Mouse (Mus musculus) midbrain, embryonic 11.5 days (tissue): Measurements from ENCODE around the gene Qrfp. TPM values are rescaled to one million over a fixed set of nuclear protein-coding genes. Genes with fewer than 3 reads are reported as not detected.
A peak's percentile ranks its signal among the peaks of the same experiment; 100 is the strongest.

Source experiments
- ATAC-seq: fragments of 200-750 bp; cut with Nextera tagmentation; 2 replicates; pipeline ENCODE4 v1.8.0; 2017; ENCODE audit warnings: moderate TSS enrichment, moderate library complexity; ENCODE audit not compliant: low FRiP score
- DNase-seq: peaks from one replicate; pipeline ENCODE4 v3.0.0; 2015; ENCODE audit warnings: low spot score; ENCODE audit errors: missing footprints
- H3K27ac ChIP-seq: fragments of 300-500 bp; sonication (generic); 2 replicates; pipeline ENCODE4 v1.5.1; 2014; ENCODE audit warnings: low read depth, low read length
- H3K27me3 ChIP-seq: fragments of 300-500 bp; sonication (generic); 2 replicates; pipeline ENCODE4 v1.6.1; 2014; ENCODE audit warnings: mild to moderate bottlenecking, low read length, moderate library complexity, mixed read lengths; ENCODE audit not compliant: control insufficient read depth, insufficient read depth
- H3K36me3 ChIP-seq: fragments of 300-500 bp; sonication (generic); 2 replicates; pipeline ENCODE4 v1.6.1; 2014; ENCODE audit warnings: mild to moderate bottlenecking, low read length, moderate library complexity, mixed read lengths; ENCODE audit not compliant: control insufficient read depth, insufficient read depth
- H3K4me1 ChIP-seq: fragments of 300-500 bp; sonication (generic); 2 replicates; pipeline ENCODE4 v1.6.1; 2014; ENCODE audit warnings: low read length; ENCODE audit not compliant: control insufficient read depth, insufficient read depth
- H3K4me2 ChIP-seq: fragments of 300-500 bp; sonication (generic); 2 replicates; pipeline ENCODE4 v1.6.1; 2014; ENCODE audit warnings: mild to moderate bottlenecking, moderate library complexity
- H3K4me3 ChIP-seq: fragments of 300-500 bp; sonication (generic); 2 replicates; pipeline ENCODE4 v1.5.1; 2014; ENCODE audit warnings: low read depth, low read length
- H3K9ac ChIP-seq: fragments of 300-500 bp; sonication (generic); 2 replicates; pipeline ENCODE4 v1.6.1; 2014; ENCODE audit warnings: low read length
- H3K9me3 ChIP-seq: fragments of 300-500 bp; sonication (generic); 2 replicates; pipeline ENCODE4 v1.6.1; 2016; ENCODE audit warnings: low read length; ENCODE audit not compliant: control insufficient read depth
- WGBS: fragments of 180-500 bp; shearing (Covaris S2); extraction: QIAGEN DNeasy Blood & Tissue Kit; methylation state at CpG from one replicate; pipeline ENCODE4 v1.1.7; 2014; 5-methylcytosine and 5-hydroxymethylcytosine counted together
- polyA plus RNA-seq: library from polyadenylated mRNA; unstranded; fragments of >200 nt; fragmentation: Nextera tagmentation; extraction: Ambion mirVana; gene quantifications from 2 replicates; pipeline ENCODE4 v1.2.1, GENCODE M21; 2014

The Qrfp gene
- polyA plus RNA-seq, 1 experiment from 2014 or later: 0.11 TPM

GRCm38 (mm10) chr2:31788227-31788626 lies 22.2 kb downstream of the Qrfp start:
- Histone ChIP-seq H3K4me3 (no peak overlapping the region), H3K27me3 (no peaks in the 10 kb centered on the region), H3K27ac (no peak overlapping the region), H3K36me3 (peaks cover 26% of the 10 kb centered on the region), H3K4me1 (no peaks in the 10 kb centered on the region), H3K4me2 (no peak overlapping the region), H3K9ac (no peak overlapping the region), H3K9me3 (no peaks in the 10 kb centered on the region)
- 85% methylated on average over 3 of the region's 3 CpGs for WGBS
- ATAC-seq: no peak
- DNase-seq: no peak

- Histone ChIP-seq H3K4me3 (no peak overlapping the region), H3K4me2 (no peak overlapping the region), H3K9me3 (no peaks in the 10 kb centered on the region), H3K36me3 (peaks cover 19% of the 10 kb centered on the region), H3K9ac (no peak overlapping the region), H3K27ac (no peak overlapping the region), H3K4me1 (no peaks in the 10 kb centered on the region), H3K27me3 (no peaks in the 10 kb centered on the region)
- ATAC-seq: no peak
- 22% methylated on average over 7 of the region's 7 CpGs for WGBS
- peak; percentile 98 for DNase-seq
Observed at GRCm38 (mm10) chr2:31787029-31787428, 23.4 kb downstream of the Qrfp start.

- Histone ChIP-seq H3K9me3 (no peaks in the 10 kb centered on the region), H3K9ac (no peak overlapping the region), H3K27me3 (no peaks in the 10 kb centered on the region), H3K4me3 (no peak overlapping the region), H3K4me1 (no peaks in the 10 kb centered on the region), H3K27ac (no peak overlapping the region), H3K4me2 (no peak overlapping the region), H3K36me3 (peaks cover 14% of the 10 kb centered on the region)
- WGBS: 52% methylated on average over 9 of the region's 9 CpGs
- ATAC-seq (no peak), DNase-seq (peak; percentile 95)
Observed at GRCm38 (mm10) chr2:31785074-31785473, 25.3 kb downstream of the Qrfp start.

GRCm38 (mm10) chr2:31782958-31783602 lies 27.3 kb downstream of the Qrfp start:
- Histone ChIP-seq H3K4me3 (no peak overlapping the region), H3K36me3 (peaks cover 19% of the 10 kb centered on the region), H3K4me2 (no peak overlapping the region)

GRCm38 (mm10) chr2:31779258-31779657 lies 31.1 kb downstream of the Qrfp start:
- no peaks in the 10 kb centered on the region for H3K9me3 ChIP-seq
- no peaks in the 10 kb centered on the region for H3K4me1 ChIP-seq
- 89% methylated on average over 2 of the region's 2 CpGs for WGBS
- ATAC-seq (no peak), DNase-seq (no peak)
- no peaks in the 10 kb centered on the region for H3K27me3 ChIP-seq
- H3K4me3 ChIP-seq: no peak overlapping the region
- peaks cover 19% of the 10 kb centered on the region for H3K36me3 ChIP-seq
- H3K27ac ChIP-seq: no peak overlapping the region
- H3K4me2 ChIP-seq: no peak overlapping the region
- H3K9ac ChIP-seq: no peak overlapping the region

More at GRCm38 (mm10) chr2:31782958-31783602, 27.3 kb downstream of the Qrfp start:
- H3K27ac ChIP-seq: no peak overlapping the region
- no peak overlapping the region for H3K9ac ChIP-seq
- WGBS: 80% methylated on average over 8 of the region's 8 CpGs
- no peaks in the 10 kb centered on the region for H3K9me3 ChIP-seq
- no peak for DNase-seq
- no peak for ATAC-seq
- no peaks in the 10 kb centered on the region for H3K27me3 ChIP-seq
- H3K4me1 ChIP-seq: no peaks in the 10 kb centered on the region

GRCm38 (mm10) chr2:31776479-31776878 lies 33.9 kb downstream of the Qrfp start:
- H3K36me3 ChIP-seq: peaks cover 19% of the 10 kb centered on the region

GRCm38 (mm10) chr2:31770781-31771441 lies 39.5 kb downstream of the Qrfp start:
- H3K36me3 ChIP-seq: no peaks in the 10 kb centered on the region
- peaks cover 18% of the 10 kb centered on the region for H3K4me1 ChIP-seq
- ATAC-seq (no peak), DNase-seq (no peak)
- no peak overlapping the region for H3K27ac ChIP-seq
- no peaks in the 10 kb centered on the region for H3K9me3 ChIP-seq
- no peak overlapping the region for H3K9ac ChIP-seq
- WGBS: 59% methylated on average over 7 of the region's 7 CpGs
- H3K4me2 ChIP-seq: no peak overlapping the region
- no peaks in the 10 kb centered on the region for H3K27me3 ChIP-seq
- H3K4me3 ChIP-seq: no peak overlapping the region

More at GRCm38 (mm10) chr2:31776479-31776878, 33.9 kb downstream of the Qrfp start:
- H3K27me3 ChIP-seq: no peaks in the 10 kb centered on the region
- no peak overlapping the region for H3K4me2 ChIP-seq
- no peak overlapping the region for H3K9ac ChIP-seq
- H3K4me3 ChIP-seq: no peak overlapping the region
- 95% methylated on average over 3 of the region's 3 CpGs for WGBS
- no peaks in the 10 kb centered on the region for H3K9me3 ChIP-seq
- H3K4me1 ChIP-seq: 0 out of 2 replicates have a peak, but pooled peaks cover 2% of the 10 kb centered on the region
- DNase-seq (no peak), ATAC-seq (no peak)
- H3K27ac ChIP-seq: no peak overlapping the region

- 62% methylated on average over 6 of the region's 6 CpGs for WGBS
Observed at GRCm38 (mm10) chr2:31769631-31770111, 40.7 kb downstream of the Qrfp start.

GRCm38 (mm10) chr2:31769115-31769514 lies 41.3 kb downstream of the Qrfp start:
- Histone ChIP-seq H3K27me3 (no peaks in the 10 kb centered on the region), H3K4me1 (peaks cover 19% of the 10 kb centered on the region), H3K4me2 (no peak overlapping the region), H3K27ac (peak overlapping the region; percentile 6; the same call in 1 of the 2 replicates), H3K9ac (no peak overlapping the region), H3K9me3 (no peaks in the 10 kb centered on the region), H3K4me3 (no peak overlapping the region), H3K36me3 (no peaks in the 10 kb centered on the region)
- no peak for ATAC-seq
- no peak for DNase-seq
- 71% methylated on average over 4 of the region's 4 CpGs for WGBS

More at GRCm38 (mm10) chr2:31769631-31770111, 40.7 kb downstream of the Qrfp start:
- no peak for DNase-seq
- Histone ChIP-seq H3K27me3 (no peaks in the 10 kb centered on the region), H3K4me3 (no peak overlapping the region), H3K9me3 (no peaks in the 10 kb centered on the region), H3K4me1 (peaks cover 19% of the 10 kb centered on the region), H3K36me3 (no peaks in the 10 kb centered on the region), H3K9ac (no peak overlapping the region), H3K4me2 (no peak overlapping the region), H3K27ac (peak overlapping the region; percentile 25)
- ATAC-seq: no peak
